Comparison of ENCODE assay signal across 22 mouse cellular contexts in the genomic region with DNA sequence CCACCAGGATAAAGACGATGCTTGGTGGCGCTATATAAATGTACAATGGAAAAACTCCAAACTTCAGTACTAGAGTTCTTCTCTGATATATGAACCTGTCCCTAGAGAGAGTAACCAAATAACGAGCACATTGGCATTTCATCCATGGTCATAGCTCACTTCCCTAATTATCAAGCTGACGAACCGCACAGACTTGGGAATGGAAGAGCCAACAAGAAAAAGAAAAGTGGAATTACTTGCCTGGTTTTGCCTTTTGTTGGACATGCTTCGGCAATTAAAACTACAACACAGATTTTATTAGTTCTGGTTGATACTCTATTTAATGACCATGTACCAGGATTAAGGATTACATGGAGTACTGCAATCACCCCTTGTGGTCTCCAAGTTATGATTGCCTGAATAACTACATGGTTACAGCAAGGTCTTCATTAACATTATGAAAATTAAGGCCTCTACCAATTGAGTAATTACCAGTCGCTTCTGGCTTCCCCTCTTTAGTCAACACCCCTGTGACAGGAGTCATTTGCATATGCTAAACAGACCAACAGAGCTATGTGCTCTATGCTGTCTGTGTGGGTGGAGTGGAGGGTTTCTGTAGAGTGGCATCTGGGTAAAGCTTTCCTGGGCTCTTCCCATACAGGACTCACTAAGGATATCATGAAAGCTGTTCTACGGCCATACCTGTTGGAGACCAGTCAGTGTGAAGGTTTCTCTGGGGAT. TPM values are rescaled to one million over a fixed set of nuclear protein-coding genes. Genes with fewer than 3 reads are reported as not detected.
DNase-seq lines count a peak whose midpoint lies in the region; ATAC-seq and TF ChIP-seq lines count a peak whose summit lies in the region.
"Had no signal": no experiment of that assay in that cellular context is flagged by ENCODE, and none has a peak within 500 bp of the region (broad histone marks: within the 10 kb centered on the region; RNA-seq: fewer than 3 reads in every experiment).

No protein-coding gene starts in this region.

- peak; percentile 69 for ATAC-seq in midbrain, embryonic 13.5 days
- ATAC-seq in midbrain, embryonic 11.5 days (ENCODE audit: low FRiP score): no peak
- peak; percentile 91 for ATAC-seq in forebrain, embryonic 14.5 days
- peak; percentile 57; the same call in 1 of the 2 replicates for ATAC-seq in hindbrain, embryonic 14.5 days (ENCODE audit: low FRiP score)
- ATAC-seq in midbrain, postnatal 0 days (ENCODE audit: low FRiP score): no peak
- ATAC-seq: inflammation-experienced regulatory T-cells, adult 6 months had no signal

- no peak overlapping the region for H3K9ac ChIP-seq in midbrain, embryonic 13.5 days (replicated peaks)
- H3K9ac ChIP-seq in midbrain, embryonic 11.5 days (ENCODE audit: low read length): no peak overlapping the region
- H3K9ac ChIP-seq in forebrain, embryonic 14.5 days (ENCODE audit: low read length): no peak overlapping the region
- no peak overlapping the region for H3K9ac ChIP-seq in hindbrain, embryonic 14.5 days
- no peak overlapping the region for H3K9ac ChIP-seq in midbrain, postnatal 0 days (replicated peaks; ENCODE audit: low read length, poor library complexity, severe bottlenecking)
- H3K9ac ChIP-seq: embryonic facial prominence, embryonic 15.5 days; heart, embryonic 13.5 days; limb, embryonic 12.5 days; midbrain, embryonic 12.5 days had no signal

- TF ChIP-seq CTCF in midbrain, postnatal 0 days (IDR thresholded peaks at IDR 0.05): no peak

- WGBS in midbrain, embryonic 13.5 days: 66% methylated on average over 8 of the region's 8 CpGs
- 83% methylated on average over 8 of the region's 8 CpGs for WGBS in midbrain, embryonic 11.5 days
- WGBS in forebrain, embryonic 14.5 days: 25% methylated on average over 8 of the region's 8 CpGs
- 53% methylated on average over 8 of the region's 8 CpGs for WGBS in hindbrain, embryonic 14.5 days
- WGBS in midbrain, postnatal 0 days: 58% methylated on average over 8 of the region's 8 CpGs
- WGBS in embryonic facial prominence, embryonic 10.5 days: 82% methylated on average over 8 of the region's 8 CpGs

- H3K9me3 ChIP-seq in midbrain, embryonic 13.5 days: no peaks in the 10 kb centered on the region
- H3K9me3 ChIP-seq in midbrain, embryonic 11.5 days (ENCODE audit: control insufficient read depth, low read length): no peaks in the 10 kb centered on the region
- H3K9me3 ChIP-seq in forebrain, embryonic 14.5 days (replicated peaks; ENCODE audit: control insufficient read depth, low read length): no peaks in the 10 kb centered on the region; the same call in 1 of the 2 replicates
- H3K9me3 ChIP-seq in hindbrain, embryonic 14.5 days (ENCODE audit: control insufficient read depth, low read length): peaks cover 4% of the 10 kb centered on the region; the same call in 1 of the 2 replicates
- peaks cover 3% of the 10 kb centered on the region; the same call in 1 of the 2 replicates for H3K9me3 ChIP-seq in midbrain, postnatal 0 days (ENCODE audit: low read length)
- no peaks in the 10 kb centered on the region for H3K9me3 ChIP-seq in embryonic facial prominence, embryonic 10.5 days
- H3K9me3 ChIP-seq: embryonic facial prominence, embryonic 15.5 days; heart, embryonic 13.5 days; midbrain, embryonic 12.5 days had no signal

- H3K4me3 ChIP-seq in midbrain, embryonic 13.5 days (replicated peaks): no peak overlapping the region
- no peak overlapping the region for H3K4me3 ChIP-seq in midbrain, embryonic 11.5 days (ENCODE audit: low read depth, low read length)
- H3K4me3 ChIP-seq in forebrain, embryonic 14.5 days (ENCODE audit: low read depth, low read length): no peak overlapping the region
- H3K4me3 ChIP-seq in hindbrain, embryonic 14.5 days (replicated peaks; ENCODE audit: low read length): no peak overlapping the region
- H3K4me3 ChIP-seq in midbrain, postnatal 0 days (ENCODE audit: low read depth, low read length): no peak overlapping the region
- H3K4me3 ChIP-seq in embryonic facial prominence, embryonic 10.5 days: no peak overlapping the region
- H3K4me3 ChIP-seq: embryonic facial prominence, embryonic 15.5 days; heart, adult 2 months; heart, embryonic 13.5 days; limb, embryonic 12.5 days; midbrain, embryonic 12.5 days had no signal

- peaks cover 14% of the 10 kb centered on the region for H3K4me1 ChIP-seq in midbrain, embryonic 13.5 days (replicated peaks)
- H3K4me1 ChIP-seq in midbrain, embryonic 11.5 days (ENCODE audit: control insufficient read depth, insufficient read depth, low read length): no peaks in the 10 kb centered on the region
- H3K4me1 ChIP-seq in forebrain, embryonic 14.5 days (ENCODE audit: control insufficient read depth, insufficient read depth, low read length): peaks cover 7% of the 10 kb centered on the region; the same call in 1 of the 2 replicates
- 0 out of 2 replicates have a peak, but pooled peaks cover 4% of the 10 kb centered on the region for H3K4me1 ChIP-seq in hindbrain, embryonic 14.5 days (replicated peaks; ENCODE audit: control insufficient read depth, insufficient read depth, low read length)
- H3K4me1 ChIP-seq in midbrain, postnatal 0 days (ENCODE audit: insufficient read depth, low read length): no peaks in the 10 kb centered on the region
- no peaks in the 10 kb centered on the region for H3K4me1 ChIP-seq in embryonic facial prominence, embryonic 10.5 days
- H3K4me1 ChIP-seq: embryonic facial prominence, embryonic 15.5 days; heart, embryonic 13.5 days; limb, embryonic 12.5 days; midbrain, embryonic 12.5 days had no signal

- no peaks in the 10 kb centered on the region for H3K36me3 ChIP-seq in midbrain, embryonic 13.5 days
- H3K36me3 ChIP-seq in midbrain, embryonic 11.5 days (ENCODE audit: control insufficient read depth, insufficient read depth, low read length): no peaks in the 10 kb centered on the region
- no peaks in the 10 kb centered on the region for H3K36me3 ChIP-seq in forebrain, embryonic 14.5 days (ENCODE audit: control insufficient read depth, insufficient read depth, low read length)
- no peaks in the 10 kb centered on the region for H3K36me3 ChIP-seq in hindbrain, embryonic 14.5 days (replicated peaks; ENCODE audit: control insufficient read depth, insufficient read depth)
- no peaks in the 10 kb centered on the region for H3K36me3 ChIP-seq in midbrain, postnatal 0 days (ENCODE audit: insufficient read depth, low read length)
- H3K36me3 ChIP-seq in embryonic facial prominence, embryonic 10.5 days (replicated peaks): no peaks in the 10 kb centered on the region
- H3K36me3 ChIP-seq: embryonic facial prominence, embryonic 15.5 days; heart, embryonic 13.5 days; limb, embryonic 12.5 days; midbrain, embryonic 12.5 days had no signal

- DNase-seq in midbrain, embryonic 11.5 days (ENCODE audit: low spot score, missing footprints): no peak
- DNase-seq in forebrain, embryonic 14.5 days (ENCODE audit: low spot score): peak; percentile 80
- no peak for DNase-seq in hindbrain, embryonic 14.5 days (ENCODE audit: low spot score)
- DNase-seq in midbrain, postnatal 0 days (ENCODE audit: low spot score): no peak
- no peak for DNase-seq in embryonic facial prominence, embryonic 10.5 days (ENCODE audit: low spot score)
- DNase-seq in thymus, postnatal 0 days (ENCODE audit: low spot score): no peak
- DNase-seq: adrenal gland, postnatal 25 days; gastrocnemius, postnatal 36 days; heart, adult 2 months; heart, postnatal 14 days; kidney, adult 2 months; kidney, postnatal 10 days; lung, adult 18-20 months; lung, postnatal 10 days; thymus, adult 2 months had no signal

- H3K27me3 ChIP-seq in midbrain, embryonic 13.5 days: no peaks in the 10 kb centered on the region
- H3K27me3 ChIP-seq in midbrain, embryonic 11.5 days (ENCODE audit: control insufficient read depth, insufficient read depth, low read length): no peaks in the 10 kb centered on the region
- no peaks in the 10 kb centered on the region for H3K27me3 ChIP-seq in forebrain, embryonic 14.5 days (replicated peaks; ENCODE audit: control insufficient read depth, insufficient read depth, low read length)
- H3K27me3 ChIP-seq in hindbrain, embryonic 14.5 days (ENCODE audit: control insufficient read depth, insufficient read depth, low read length): no peaks in the 10 kb centered on the region
- no peaks in the 10 kb centered on the region for H3K27me3 ChIP-seq in midbrain, postnatal 0 days (ENCODE audit: insufficient read depth, low read length)
- no peaks in the 10 kb centered on the region for H3K27me3 ChIP-seq in embryonic facial prominence, embryonic 10.5 days (replicated peaks; ENCODE audit: low read depth, poor library complexity, severe bottlenecking)
- H3K27me3 ChIP-seq: limb, embryonic 12.5 days; midbrain, embryonic 12.5 days had no signal

- H3K27ac ChIP-seq in midbrain, embryonic 13.5 days: no peak overlapping the region
- no peak overlapping the region for H3K27ac ChIP-seq in midbrain, embryonic 11.5 days (ENCODE audit: low read depth, low read length)
- H3K27ac ChIP-seq in forebrain, embryonic 14.5 days (ENCODE audit: low read depth, low read length): 0 out of 2 replicates have a peak overlapping the region, but pooled peaks have one; percentile 2
- peak overlapping the region; percentile 7; the same call in 1 of the 2 replicates for H3K27ac ChIP-seq in hindbrain, embryonic 14.5 days
- peak overlapping the region; percentile 43 for H3K27ac ChIP-seq in midbrain, postnatal 0 days (ENCODE audit: low read depth, low read length)
- no peak overlapping the region for H3K27ac ChIP-seq in embryonic facial prominence, embryonic 10.5 days (replicated peaks)
- H3K27ac ChIP-seq: embryonic facial prominence, embryonic 15.5 days; heart, adult 2 months; heart, embryonic 13.5 days; limb, embryonic 12.5 days; midbrain, embryonic 12.5 days had no signal

- H3K4me2 ChIP-seq in midbrain, embryonic 13.5 days (replicated peaks): no peak overlapping the region
- no peak overlapping the region for H3K4me2 ChIP-seq in midbrain, embryonic 11.5 days
- H3K4me2 ChIP-seq in forebrain, embryonic 14.5 days (ENCODE audit: low read length): no peak overlapping the region
- H3K4me2 ChIP-seq in hindbrain, embryonic 14.5 days (replicated peaks): no peak overlapping the region
- H3K4me2 ChIP-seq in midbrain, postnatal 0 days (ENCODE audit: low read depth, low read length, poor library complexity, severe bottlenecking): no peak overlapping the region
- H3K4me2 ChIP-seq: embryonic facial prominence, embryonic 15.5 days; heart, embryonic 13.5 days; limb, embryonic 12.5 days; liver, embryonic 11.5 days; midbrain, embryonic 12.5 days had no signal

RNA-seq across cellular contexts. Expression of a gene that starts 16.9 kb away (rescaled TPM):
- polyA plus RNA-seq in midbrain, embryonic 13.5 days (2015; fragmentation: Nextera tagmentation; extraction: Ambion mirVana): 0.27 and 0.34 TPM in 2 replicates
- polyA plus RNA-seq in midbrain, embryonic 11.5 days (2014; fragmentation: Nextera tagmentation; extraction: Ambion mirVana): 0.29 and 0.45 TPM in 2 replicates
- polyA plus RNA-seq in forebrain, embryonic 14.5 days (2014; fragmentation: Nextera tagmentation; extraction: Ambion mirVana): 0.12 and 0.33 TPM in 2 replicates
- polyA plus RNA-seq in hindbrain, embryonic 14.5 days (2014; fragmentation: Nextera tagmentation; extraction: Ambion mirVana): 0.63 and 0.72 TPM in 2 replicates
- 0.33 and 0.52 TPM in 2 replicates for total RNA-seq in midbrain, postnatal 0 days (2014; rRNA removed)
- polyA plus RNA-seq in midbrain, postnatal 0 days (2015; fragmentation: Nextera tagmentation; extraction: Ambion mirVana): 0.45 and 0.84 TPM in 2 replicates
- polyA plus RNA-seq in embryonic facial prominence, embryonic 10.5 days (2016; fragmentation: Nextera tagmentation; extraction: Ambion mirVana): 0.10 and 0.11 TPM in 2 replicates
- polyA plus RNA-seq in thymus, postnatal 0 days (2015; fragmentation: Nextera tagmentation; extraction: Ambion mirVana): 0.09 and 0.12 TPM in 2 replicates
- polyA plus RNA-seq: inflammation-experienced regulatory T-cells, adult 6 months had no signal

Comparison
In these comparisons a context has a peak if more than half of its experiments do, and no peak if none do; other contexts are left out.
1. ATAC-seq: peak in midbrain, embryonic 13.5 days (single experiment), forebrain, embryonic 14.5 days (single experiment) and hindbrain, embryonic 14.5 days (single experiment); none in midbrain, embryonic 11.5 days (single experiment) and midbrain, postnatal 0 days (single experiment).
2. H3K27ac ChIP-seq: peak in forebrain, embryonic 14.5 days (single experiment), hindbrain, embryonic 14.5 days (single experiment) and midbrain, postnatal 0 days (single experiment); none in midbrain, embryonic 13.5 days (single experiment), midbrain, embryonic 11.5 days (single experiment) and embryonic facial prominence, embryonic 10.5 days (single experiment).